In genomic region chr2:112493539-112494260, GRCm38 (mm10) we compare ENCODE assay signal across 8 mouse cellular contexts. TPM values are rescaled to one million over a fixed set of nuclear protein-coding genes. Genes with fewer than 3 reads are reported as not detected.
A peak's percentile ranks its signal among the peaks of the same experiment; 100 is the strongest.
DNase-seq lines count a peak whose midpoint lies in the region; ATAC-seq and TF ChIP-seq lines count a peak whose summit lies in the region.

No protein-coding gene starts in this region.

- no peaks in the 10 kb centered on the region for H3K9me3 ChIP-seq in heart, embryonic 15.5 days (replicated peaks)
- H3K9me3 ChIP-seq in MEL (replicated peaks; ENCODE audit: insufficient read depth, low read length): no peaks in the 10 kb centered on the region
- H3K9me3 ChIP-seq in forebrain, embryonic 16.5 days (ENCODE audit: control insufficient read depth, low read length): no peaks in the 10 kb centered on the region

- H3K27me3 ChIP-seq in heart, embryonic 15.5 days: no peaks in the 10 kb centered on the region
- H3K27me3 ChIP-seq in MEL (ENCODE audit: control insufficient read depth in 1 of 2, insufficient read depth in 2 of 2, low read length in 2 of 2): no peaks in the 10 kb centered on the region
- no peaks in the 10 kb centered on the region for H3K27me3 ChIP-seq in forebrain, embryonic 16.5 days (replicated peaks; ENCODE audit: control insufficient read depth, insufficient read depth, low read length)

- peak; percentile 61 to 68; a peak in 3 of 4 replicates for TF ChIP-seq EP300 in MEL (IDR thresholded peaks at IDR 0.05; ENCODE audit: low read depth in 1 of 2, low read length in 2 of 2)

- peaks cover 13% of the 10 kb centered on the region for H3K79me2 ChIP-seq in MEL (ENCODE audit: control insufficient read depth, insufficient read depth, low read length, poor library complexity)

- DNase-seq in heart, postnatal 36 days: no peak
- peak; percentile 80 for DNase-seq in MEL (ENCODE audit: low read depth, low spot score)
- DNase-seq in gastrocnemius, adult 8-10 months (ENCODE audit: low spot score in 2 of 2): no peak
- DNase-seq in adrenal gland, postnatal 25 days: no peak
- no peak for DNase-seq in adrenal gland, postnatal 14 days

- peak overlapping the region; percentile 76 for H3K4me2 ChIP-seq in heart, embryonic 15.5 days
- H3K4me2 ChIP-seq in forebrain, embryonic 16.5 days (ENCODE audit: low read length): peak overlapping the region; percentile 85

- TF ChIP-seq CTCF in MEL (IDR thresholded peaks at IDR 0.05 in 2 of 3, conservative IDR thresholded peaks at IDR 0.05 in 1 of 3; ENCODE audit: control insufficient read depth in 1 of 3, insufficient read depth in 1 of 3, low read depth in 2 of 3, low read length in 3 of 3, poor library complexity in 1 of 3, severe bottlenecking in 1 of 3): no peak

- 37% methylated on average over 11 of the region's 11 CpGs for WGBS in heart, embryonic 15.5 days
- 45% methylated on average over 11 of the region's 11 CpGs for WGBS in forebrain, embryonic 16.5 days

- H3K4me1 ChIP-seq in heart, embryonic 15.5 days (replicated peaks): peaks cover 17% of the 10 kb centered on the region
- peaks cover 7 to 11% of the 10 kb centered on the region in 2 experiments for H3K4me1 ChIP-seq in MEL (ENCODE audit: control insufficient read depth in 1 of 2, insufficient read depth in 2 of 2, low read length in 2 of 2)
- peaks cover 11% of the 10 kb centered on the region for H3K4me1 ChIP-seq in forebrain, embryonic 16.5 days (replicated peaks; ENCODE audit: control insufficient read depth, insufficient read depth, low read length)

- H3K27ac ChIP-seq in heart, embryonic 15.5 days: peak overlapping the region; percentile 99
- H3K27ac ChIP-seq in MEL (ENCODE audit: control insufficient read depth, low read depth, low read length): peak overlapping the region; percentile 71
- peak overlapping the region; percentile 93 for H3K27ac ChIP-seq in forebrain, embryonic 16.5 days (ENCODE audit: low read length)

- TF ChIP-seq POLR2A in MEL (IDR thresholded peaks at IDR 0.05; ENCODE audit: control insufficient read depth in 1 of 2, insufficient read depth in 1 of 2, low read depth in 1 of 2, low read length in 2 of 2, poor library complexity in 1 of 2): no peak

- H3K36me3 ChIP-seq in heart, embryonic 15.5 days: no peaks in the 10 kb centered on the region
- peaks cover 0 to 14% of the 10 kb centered on the region in 2 experiments; a peak in 2 of 4 replicates for H3K36me3 ChIP-seq in MEL (ENCODE audit: control insufficient read depth in 1 of 2, insufficient read depth in 2 of 2, low read length in 2 of 2)
- no peaks in the 10 kb centered on the region for H3K36me3 ChIP-seq in forebrain, embryonic 16.5 days (ENCODE audit: control insufficient read depth, insufficient read depth)

- intact Hi-C loops in heart, postnatal 36 days (cut with DNase I): no loop called here

- no peak for TF ChIP-seq RAD21 in MEL (IDR thresholded peaks at IDR 0.05; ENCODE audit: low read depth, low read length)

- peak; percentile 1; the same call in 1 of the 2 replicates for ATAC-seq in heart, embryonic 15.5 days (replicated peaks; ENCODE audit: insufficient number of reproducible peaks, insufficient read depth, low FRiP score, low read depth)
- peak; percentile 0; the same call in 1 of the 2 replicates for ATAC-seq in forebrain, embryonic 16.5 days
- peak; percentile 14 for ATAC-seq in megakaryocyte progenitor cell, adult 5-6 weeks (replicated peaks; ENCODE audit: poor library complexity)

- peak overlapping the region; percentile 91 for H3K9ac ChIP-seq in heart, embryonic 15.5 days
- peak overlapping the region; percentile 97 for H3K9ac ChIP-seq in MEL (ENCODE audit: control insufficient read depth, low read depth, low read length, poor library complexity, severe bottlenecking)
- H3K9ac ChIP-seq in forebrain, embryonic 16.5 days (replicated peaks; ENCODE audit: low read depth, low read length): peak overlapping the region; percentile 99

- H3K4me3 ChIP-seq in heart, embryonic 15.5 days: peak overlapping the region; percentile 74
- H3K4me3 ChIP-seq in MEL (ENCODE audit: control insufficient read depth in 1 of 2, insufficient read depth in 1 of 2, low read depth in 2 of 2, low read length in 2 of 2): peak overlapping the region; percentile 85 to 95
- peak overlapping the region; percentile 84 for H3K4me3 ChIP-seq in forebrain, embryonic 16.5 days (replicated peaks; ENCODE audit: low read length)

TF ChIP-seq in MEL, 35 proteins besides CTCF, POLR2A, EP300 and RAD21 (continues in another document):
- no peak for TF ChIP-seq SMC3 (IDR thresholded peaks at IDR 0.05; ENCODE audit: low read depth, low read length)
- 0 out of 2 replicates have a peak, but pooled peaks have one; percentile 11 for TF ChIP-seq NRF1 (IDR thresholded peaks at IDR 0.05; ENCODE audit: insufficient read depth, low read depth, low read length, poor library complexity, severe bottlenecking)
- no peak for TF ChIP-seq MEF2A (IDR thresholded peaks at IDR 0.05; ENCODE audit: extremely low read depth, insufficient replicate concordance, low read depth, low read length, poor library complexity, severe bottlenecking)
- 0 out of 2 replicates have a peak, but pooled peaks have one; percentile 61 for TF ChIP-seq MYC (IDR thresholded peaks at IDR 0.05; ENCODE audit: low read depth, low read length)
- peak; percentile 39 for TF ChIP-seq TAL1 (IDR thresholded peaks at IDR 0.05; ENCODE audit: low read length)
- 0 out of 2 replicates have a peak, but pooled peaks have one; percentile 2 for TF ChIP-seq TBP (IDR thresholded peaks at IDR 0.05; ENCODE audit: low read depth, low read length)
- no peak for TF ChIP-seq MYB (IDR thresholded peaks at IDR 0.05; ENCODE audit: low read depth, low read length)
- no peak for TF ChIP-seq USF1 (IDR thresholded peaks at IDR 0.05; ENCODE audit: low read depth, low read length)
- TF ChIP-seq ETS1 (IDR thresholded peaks at IDR 0.05; ENCODE audit: low read depth, low read length): no peak
- TF ChIP-seq BHLHE40 (IDR thresholded peaks at IDR 0.05; ENCODE audit: borderline replicate concordance, low read depth, low read length): no peak
- no peak for TF ChIP-seq ZNF384 (IDR thresholded peaks at IDR 0.05; ENCODE audit: low read depth, low read length)
- TF ChIP-seq RCOR1 (IDR thresholded peaks at IDR 0.05; ENCODE audit: low read depth, low read length): peak; percentile 28; the same call in 1 of the 2 replicates
- TF ChIP-seq SIN3A (IDR thresholded peaks at IDR 0.05; ENCODE audit: low read length): peak; percentile 56; the same call in 1 of the 2 replicates
- TF ChIP-seq TCF12 (IDR thresholded peaks at IDR 0.05; ENCODE audit: low read depth, low read length): peak; percentile 62
- no peak for TF ChIP-seq MAZ (IDR thresholded peaks at IDR 0.05; ENCODE audit: low read depth, low read length)
- no peak for TF ChIP-seq ZC3H11A (IDR thresholded peaks at IDR 0.05; ENCODE audit: low read depth, low read length)
- no peak for TF ChIP-seq E2F4 (IDR thresholded peaks at IDR 0.05; ENCODE audit: borderline replicate concordance, low read depth, low read length)
- no peak for TF ChIP-seq POLR2AphosphoS2 (IDR thresholded peaks at IDR 0.05; ENCODE audit: low read length)
- TF ChIP-seq ELF1 (IDR thresholded peaks at IDR 0.05; ENCODE audit: low read depth, low read length): no peak
- no peak for TF ChIP-seq CHD1 (IDR thresholded peaks at IDR 0.05; ENCODE audit: low read depth, low read length)
- TF ChIP-seq GABPA (IDR thresholded peaks at IDR 0.05; ENCODE audit: low read depth, low read length): no peak
- no peak for TF ChIP-seq NELFE (IDR thresholded peaks at IDR 0.05; ENCODE audit: low read depth, low read length)
- TF ChIP-seq ZMIZ1 (IDR thresholded peaks at IDR 0.05; ENCODE audit: low read depth, low read length): no peak

RNA-seq across cellular contexts. Expression of gene Aven, which starts 0.9 kb away (rescaled TPM):
- polyA plus RNA-seq in heart, embryonic 15.5 days (2015; fragmentation: Nextera tagmentation; extraction: Ambion mirVana): 5.1 and 5.3 TPM in 2 replicates
- total RNA-seq in heart, postnatal 36 days (2021): 10 to 100 TPM; 16.5 to 20.6 TPM
- 29.2 and 33.4 TPM in 2 replicates for total RNA-seq in MEL (2012; rRNA removed)
- polyA plus RNA-seq in MEL (2012; ENCODE audit: insufficient read depth in 1 of 2, insufficient read length in 2 of 2, low read depth in 1 of 2, low replicate concordance in 2 of 2, missing spikeins in 1 of 2): 10 to 100 TPM; 50.3 to 72.8 TPM
- 1.9 and 2.2 TPM in 2 replicates for polyA plus RNA-seq in forebrain, embryonic 16.5 days (2015; fragmentation: Nextera tagmentation; extraction: Ambion mirVana)
- 18.7 and 19.6 TPM in 2 replicates for total RNA-seq in megakaryocyte progenitor cell, adult 5-6 weeks (2015)
- 30.9 and 41.0 TPM in 2 replicates for total RNA-seq in megakaryocyte progenitor cell, adult 5-6 weeks (2017)
- total RNA-seq in gastrocnemius, adult 8-10 months (2022): 10 to 100 TPM; 13.4 to 18.4 (median 15.0) TPM
- 19.2 and 21.4 TPM in 2 replicates for total RNA-seq in adrenal gland, postnatal 25 days (2021)
- total RNA-seq in adrenal gland, postnatal 14 days (2021): 15.3 and 15.4 TPM in 2 replicates

RNA-seq across cellular contexts. Expression of gene Chrm5, which starts 13.1 kb away (rescaled TPM):
- not detected in 2 replicates for polyA plus RNA-seq in heart, embryonic 15.5 days (2015; fragmentation: Nextera tagmentation; extraction: Ambion mirVana)
- not detected for total RNA-seq in heart, postnatal 36 days (2021)
- total RNA-seq in MEL (2012; rRNA removed): not detected in 2 replicates
- polyA plus RNA-seq in MEL (2012; ENCODE audit: insufficient read depth in 1 of 2, insufficient read length in 2 of 2, low read depth in 1 of 2, low replicate concordance in 2 of 2, missing spikeins in 1 of 2): not detected
- polyA plus RNA-seq in forebrain, embryonic 16.5 days (2015; fragmentation: Nextera tagmentation; extraction: Ambion mirVana): 0.80 and 1.2 TPM in 2 replicates
- not detected in 2 replicates for total RNA-seq in megakaryocyte progenitor cell, adult 5-6 weeks (2015)
- not detected in 2 replicates for total RNA-seq in megakaryocyte progenitor cell, adult 5-6 weeks (2017)
- not detected for total RNA-seq in gastrocnemius, adult 8-10 months (2022)
- total RNA-seq in adrenal gland, postnatal 25 days (2021): not detected in 2 replicates
- total RNA-seq in adrenal gland, postnatal 14 days (2021): not detected in 2 replicates

RNA-seq across cellular contexts. Expression of gene Emc7, which starts 38.9 kb away (rescaled TPM):
- 16.4 and 17.5 TPM in 2 replicates for polyA plus RNA-seq in heart, embryonic 15.5 days (2015; fragmentation: Nextera tagmentation; extraction: Ambion mirVana)
- 10 to 100 TPM; 16.2 to 16.8 TPM for total RNA-seq in heart, postnatal 36 days (2021)
- total RNA-seq in MEL (2012; rRNA removed): 23.1 and 25.7 TPM in 2 replicates
- polyA plus RNA-seq in MEL (2012; ENCODE audit: insufficient read depth in 1 of 2, insufficient read length in 2 of 2, low read depth in 1 of 2, low replicate concordance in 2 of 2, missing spikeins in 1 of 2): 10 to 100 TPM in 1 of 2 experiments, not detected in 1; 17.7 TPM
- 17.2 and 18.0 TPM in 2 replicates for polyA plus RNA-seq in forebrain, embryonic 16.5 days (2015; fragmentation: Nextera tagmentation; extraction: Ambion mirVana)
- total RNA-seq in megakaryocyte progenitor cell, adult 5-6 weeks (2015): 14.6 and 16.7 TPM in 2 replicates
- total RNA-seq in megakaryocyte progenitor cell, adult 5-6 weeks (2017): 9.0 and 10.5 TPM in 2 replicates
- total RNA-seq in gastrocnemius, adult 8-10 months (2022): 10 to 100 TPM; 12.2 to 14.3 (median 13.5) TPM
- total RNA-seq in adrenal gland, postnatal 25 days (2021): 28.3 and 30.8 TPM in 2 replicates
- 25.1 and 25.5 TPM in 2 replicates for total RNA-seq in adrenal gland, postnatal 14 days (2021)
